Mouse (Mus musculus): ENCODE results near the gene Ccr3.
"Not testable (repeated sequence)": the region's sequence is repeated elsewhere in the genome, so short reads cannot be mapped to it uniquely, and the experiment has no call there.

Ccr3 gene

DNA sequence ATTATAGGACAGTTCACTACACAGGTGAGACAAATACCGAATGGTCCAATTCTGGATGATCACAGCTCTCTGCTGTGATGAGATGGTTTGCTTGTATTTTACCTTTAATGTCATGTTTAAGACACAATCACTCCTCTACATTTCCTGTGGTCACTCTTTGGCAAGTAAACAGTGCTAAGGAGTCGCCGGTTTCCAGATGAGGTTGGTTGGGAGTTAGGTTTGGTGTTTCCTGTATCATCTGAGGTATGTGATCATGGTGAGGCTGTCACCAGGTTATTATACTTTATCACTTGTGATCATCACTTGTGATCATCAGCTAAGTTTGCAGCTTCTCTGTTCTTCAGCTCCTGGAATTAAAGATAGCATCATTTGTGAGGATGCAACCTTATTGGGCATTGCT lies 19.2 kb downstream of the Ccr3 start:
- DNase-seq (ENCODE audit: low read depth, low spot score): no peak

- DNase-seq (ENCODE audit: low read depth, low spot score): no peak
Measured at GRCm38 (mm10) chr9:124053532-124053931, 31.8 kb downstream of the Ccr3 start.

- DNase-seq (ENCODE audit: low read depth, low spot score): no peak
Measured at GRCm38 (mm10) chr9:124056158-124056709, 34.5 kb downstream of the Ccr3 start.

DNA sequence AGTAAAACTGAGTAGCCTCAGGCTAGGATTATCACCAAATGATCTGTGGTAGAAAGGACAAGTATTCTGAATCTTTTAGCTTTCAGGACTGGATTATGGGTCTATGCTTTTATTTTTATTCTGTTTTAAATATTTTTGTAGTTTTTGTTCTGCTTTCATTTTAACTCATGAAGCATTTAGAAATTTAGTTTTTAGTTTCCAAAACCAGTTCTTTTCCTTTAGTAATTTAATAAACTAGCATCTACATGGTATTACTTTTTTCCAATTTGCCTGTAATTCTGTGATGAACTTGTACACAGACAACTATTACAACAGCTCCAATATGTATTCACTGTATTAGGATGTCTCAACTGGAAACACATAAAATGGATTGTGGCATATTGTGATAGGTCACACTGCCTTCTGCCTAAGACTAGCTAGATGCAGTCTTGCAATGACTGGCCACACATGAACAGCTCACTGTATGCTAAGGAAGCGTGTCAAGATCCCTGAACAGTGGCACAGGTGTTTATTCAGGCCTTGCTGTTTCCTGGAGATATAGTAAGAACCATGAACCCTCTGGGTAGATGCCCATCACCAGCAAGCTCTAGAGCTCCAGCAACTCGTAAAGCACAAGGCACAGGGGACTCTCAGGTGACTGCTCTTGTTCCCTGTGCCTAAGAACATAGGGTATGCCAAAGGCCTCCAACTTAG lies 38.0 kb downstream of the Ccr3 start:
- DNase-seq (ENCODE audit: low read depth, low spot score): no peak

DNA sequence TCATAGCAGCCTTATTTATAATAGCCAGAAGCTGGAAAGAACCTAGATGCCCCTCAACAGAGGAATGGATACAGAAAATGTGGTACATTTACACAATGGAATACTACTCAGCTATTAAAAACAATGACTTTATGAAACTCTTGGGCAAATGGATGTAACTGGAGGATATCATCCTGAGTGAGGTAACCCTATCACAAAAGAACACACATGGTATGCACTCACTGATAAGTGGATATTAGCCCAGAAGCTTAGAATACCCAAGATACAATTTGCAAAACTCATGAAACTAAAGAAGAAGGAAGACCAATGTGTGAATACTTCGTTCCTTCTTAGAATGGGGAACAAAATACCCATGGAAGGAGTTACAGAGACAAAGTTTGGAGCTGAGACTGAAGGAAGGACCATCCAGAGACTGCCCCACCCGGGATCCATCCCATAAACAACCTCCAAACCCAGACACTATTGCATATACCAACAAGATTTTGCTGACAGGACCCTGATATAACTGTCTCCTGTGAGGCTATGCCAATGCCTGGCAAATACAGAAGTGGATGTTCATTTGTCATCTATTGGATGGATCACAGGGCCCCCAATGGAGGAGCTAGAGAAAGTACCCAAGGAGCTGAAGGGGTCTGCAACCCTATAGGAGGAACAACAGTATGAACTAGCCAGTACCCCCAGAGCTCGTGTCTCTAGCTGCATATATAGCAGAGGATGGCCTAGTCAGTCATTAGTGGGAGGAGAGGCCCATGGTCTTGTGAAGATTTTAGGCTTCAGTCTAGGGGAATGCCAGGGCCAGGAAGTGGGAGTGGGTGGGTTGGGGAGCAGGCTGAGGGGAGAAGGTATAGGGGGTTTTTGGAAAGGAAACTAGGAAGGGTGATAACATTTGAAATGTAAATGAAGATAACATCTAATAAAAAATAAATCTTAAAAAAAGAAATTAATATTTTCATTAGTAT lies 40.0 kb downstream of the Ccr3 start:
- DNase-seq (ENCODE audit: low read depth, low spot score): not testable (repeated sequence)

DNA sequence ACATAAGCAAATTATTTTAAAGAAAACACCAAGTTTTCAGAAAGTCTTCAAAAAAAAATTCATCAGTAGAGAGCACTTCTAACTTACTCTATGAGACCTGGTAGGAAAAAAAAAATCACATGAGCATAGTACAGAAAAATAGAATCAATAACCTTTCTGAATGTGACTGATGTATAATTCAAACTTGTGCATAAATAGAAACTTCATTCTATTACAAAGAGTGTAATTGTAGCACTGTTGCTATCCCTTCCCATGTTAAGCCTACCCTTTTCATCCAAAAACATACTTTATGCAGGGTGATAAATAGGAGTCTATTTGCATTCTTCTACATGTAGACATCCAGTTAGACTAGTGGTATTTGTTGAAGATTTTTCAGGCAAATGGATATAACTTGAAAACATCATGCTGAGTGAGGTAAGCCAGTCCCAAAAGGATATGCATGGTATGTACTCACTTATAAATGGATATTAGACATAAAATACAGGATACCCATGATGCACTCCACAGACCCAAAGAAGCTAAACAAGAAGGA lies 44.9 kb downstream of the Ccr3 start:
- no peak for DNase-seq (ENCODE audit: low read depth, low spot score)

DNA sequence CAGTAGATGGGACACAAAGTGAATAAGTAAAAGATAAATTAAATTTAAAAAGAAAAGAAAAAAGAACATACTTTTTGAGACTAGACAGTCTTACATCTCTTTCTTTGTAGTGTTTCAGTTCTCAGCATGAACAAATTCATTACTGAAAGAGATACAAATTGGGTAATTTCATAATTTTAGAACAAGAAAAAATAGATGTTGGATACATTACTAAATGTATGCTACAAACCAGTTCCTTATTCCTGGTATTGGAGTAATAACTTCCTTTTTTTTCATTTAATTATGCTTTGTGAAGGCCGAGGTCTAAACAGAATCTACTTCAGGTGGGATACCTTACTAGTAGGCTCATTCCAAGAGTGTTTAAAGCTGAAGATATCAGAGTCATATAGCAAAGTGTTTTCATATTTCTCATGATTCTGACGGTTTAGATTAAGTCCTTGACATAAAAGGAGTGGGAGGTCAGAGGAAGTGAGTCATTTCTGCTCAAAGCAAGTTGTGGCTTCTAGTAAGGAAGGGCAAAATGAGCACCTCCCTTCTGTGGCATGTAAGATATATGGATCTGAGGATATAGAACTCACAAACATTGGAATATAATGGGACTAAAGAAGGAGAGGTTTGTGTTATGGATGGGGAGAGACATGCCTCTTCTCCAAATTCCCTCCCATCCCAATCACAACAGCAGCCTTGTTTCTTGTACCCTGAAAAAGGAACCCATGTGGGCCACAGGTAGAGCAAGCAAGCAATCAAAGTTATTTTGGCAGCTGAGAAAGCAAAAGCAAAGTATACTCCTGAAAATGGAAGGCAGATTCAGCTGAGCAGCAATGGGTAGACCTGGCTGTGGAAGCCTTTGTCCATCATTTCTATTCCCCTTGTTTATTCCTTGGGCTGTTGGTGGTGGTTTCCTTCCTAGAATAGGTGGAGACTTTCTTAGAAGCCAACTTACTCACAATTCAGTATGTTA lies 46.6 kb downstream of the Ccr3 start:
- no peak for DNase-seq (ENCODE audit: low read depth, low spot score)

DNA sequence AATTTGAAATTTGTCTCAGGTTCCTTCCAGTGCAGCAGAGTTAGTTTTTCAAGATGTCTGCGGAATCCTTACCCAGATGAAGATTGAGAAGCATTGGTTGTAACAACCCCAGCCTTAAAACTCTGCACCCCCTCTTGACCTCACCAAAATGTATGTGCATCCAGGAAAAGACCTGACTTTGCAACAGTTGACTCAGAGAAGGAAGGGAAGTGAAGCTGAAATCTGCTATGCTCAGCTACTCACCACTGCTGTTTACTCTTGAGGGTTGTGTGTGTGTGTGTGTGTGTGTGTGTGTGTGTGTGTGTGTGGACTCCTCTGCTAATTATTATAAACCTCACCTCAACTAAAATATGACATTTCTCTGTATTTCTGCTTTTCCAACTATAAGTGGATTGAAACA lies 49.7 kb downstream of the Ccr3 start:
- no peak for DNase-seq (ENCODE audit: low read depth, low spot score)

DNA sequence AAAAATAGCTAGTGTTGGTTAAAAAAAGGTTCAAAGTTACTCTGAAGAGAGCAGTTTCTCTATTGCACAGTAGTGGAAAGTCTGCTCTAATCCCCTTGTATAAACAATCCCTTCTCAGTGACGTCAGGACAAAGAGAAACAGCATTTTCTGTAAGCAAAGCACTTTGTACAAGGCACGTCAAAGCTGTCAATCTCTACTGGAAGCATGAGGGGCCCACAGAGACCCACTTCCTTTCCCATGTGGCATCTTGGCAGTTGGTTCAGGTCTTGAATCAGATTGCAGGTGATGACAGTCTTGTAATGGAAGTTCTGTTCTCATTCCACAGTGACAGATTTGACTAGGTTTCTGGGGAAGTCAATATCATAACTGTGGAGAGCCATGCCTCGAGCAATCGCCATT lies 58.0 kb downstream of the Ccr3 start:
- no peak for DNase-seq (ENCODE audit: low read depth, low spot score)

GRCm38 (mm10) chr9:124080471-124080870 lies 58.7 kb downstream of the Ccr3 start:
- DNase-seq (ENCODE audit: low read depth, low spot score): not testable (repeated sequence)
